Mouse (Mus musculus): ENCODE measurements at regions not wholly inside any gene's neighbourhood (a gene's known extent, or its start where the extent isn't known, plus 50 kb on each side); places are given as distances from the start of the nearest gene placed in this dataset.

DNA sequence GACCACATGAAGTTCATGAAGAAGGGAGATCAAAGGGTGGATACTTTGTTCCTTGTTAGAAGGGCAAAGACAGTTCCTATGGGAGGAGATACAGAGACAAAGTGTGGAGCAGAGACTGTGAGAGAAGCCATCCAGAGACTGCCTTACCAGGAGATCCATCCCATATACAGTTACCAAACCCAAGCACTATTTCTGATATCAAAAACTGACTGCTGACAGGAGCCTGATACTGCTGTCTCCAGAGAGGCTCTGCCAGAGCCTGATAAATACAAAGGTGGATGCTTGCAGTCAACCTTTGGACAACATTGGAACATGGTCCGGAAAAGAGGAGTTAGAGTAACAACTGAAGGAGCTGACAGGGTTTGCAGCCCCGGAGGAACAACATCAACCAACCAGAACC is 1104.3 kb upstream of the Cited2 start:
- TF ChIP-seq POLR2A (IDR thresholded peaks at IDR 0.05; ENCODE audit: extremely low read depth, insufficient read depth, low read length) (no peak), CTCF (IDR thresholded peaks at IDR 0.05; ENCODE audit: low read depth, low read length) (no peak)
